Mouse (Mus musculus): Measurements from ENCODE around the gene Gm5134. TPM values are rescaled to one million over a fixed set of nuclear protein-coding genes. Genes with fewer than 3 reads are reported as not detected.

The Gm5134 gene
- total and polyA plus RNA-seq, 3 experiments = 0.40 to 1.6 (median 1.0) TPM

GRCm38 (mm10) chr10:75978835-75979157, 24.5 kb downstream of the Gm5134 start:
- no peak overlapping the region for H3K4me3 ChIP-seq (replicated peaks in 1 of 3; ENCODE audit: low read depth in 2 of 3, low read length in 2 of 3, poor library complexity in 1 of 3)
- in situ Hi-C loops (cut with MboI; ENCODE audit: low pct_ligation_motif_present, low pct_unique_long_range_greater_than_20kb, low sequenced_read_pairs) = loop anchor here (10.0 kb wide), 1 partner anchor 136 kb away; the partner anchor contains the start of gene Slc5a4b
- no peak overlapping the region for H3K27ac ChIP-seq (ENCODE audit: insufficient read depth, low read depth)
- TF ChIP-seq CTCF (conservative IDR thresholded peaks at IDR 0.05 in 1 of 2, IDR thresholded peaks at IDR 0.05 in 1 of 2; ENCODE audit: low read depth in 2 of 2, low read length in 2 of 2) = no peak
- no peak for TF ChIP-seq RCOR1 (conservative IDR thresholded peaks at IDR 0.05; ENCODE audit: low read depth, low read length)
- no peak for TF ChIP-seq HCFC1 (IDR thresholded peaks at IDR 0.05; ENCODE audit: low read depth, low read length)
- TF ChIP-seq KAT2A (IDR thresholded peaks at IDR 0.05; ENCODE audit: insufficient replicate concordance, low read length) = no peak
- no peak for TF ChIP-seq TCF12 (IDR thresholded peaks at IDR 0.05; ENCODE audit: low read depth, low read length)
- TF ChIP-seq SMC3 (IDR thresholded peaks at IDR 0.05; ENCODE audit: low read depth, low read length) = no peak
- TF ChIP-seq JUN (IDR thresholded peaks at IDR 0.05; ENCODE audit: insufficient read depth, low read depth, low read length) = no peak
- TF ChIP-seq ZKSCAN1 (IDR thresholded peaks at IDR 0.05; ENCODE audit: borderline replicate concordance, low read depth, low read length) = no peak
- TF ChIP-seq MAX (IDR thresholded peaks at IDR 0.05; ENCODE audit: low read length) = no peak
- no peak for TF ChIP-seq MYC (IDR thresholded peaks at IDR 0.05; ENCODE audit: low read depth, low read length)
- no peak for TF ChIP-seq PAX5 (IDR thresholded peaks at IDR 0.05; ENCODE audit: low read length)
- no peak for TF ChIP-seq MAFK (IDR thresholded peaks at IDR 0.05; ENCODE audit: insufficient replicate concordance, low read length)
- no peak for TF ChIP-seq ZMIZ1 (IDR thresholded peaks at IDR 0.05; ENCODE audit: low read depth, low read length)
- TF ChIP-seq JUND (conservative IDR thresholded peaks at IDR 0.05; ENCODE audit: low read depth, low read length) = no peak
- TF ChIP-seq MXI1 (IDR thresholded peaks at IDR 0.05; ENCODE audit: low read depth, low read length) = no peak
- no peak for TF ChIP-seq CHD2 (IDR thresholded peaks at IDR 0.05; ENCODE audit: low read length)
- TF ChIP-seq CHD1 (IDR thresholded peaks at IDR 0.05; ENCODE audit: low read depth, low read length) = no peak
- TF ChIP-seq NRF1 (IDR thresholded peaks at IDR 0.05; ENCODE audit: low read depth, low read length) = no peak
- no peak for TF ChIP-seq POLR2A (IDR thresholded peaks at IDR 0.05; ENCODE audit: low read depth, low read length)
- TF ChIP-seq EP300 (IDR thresholded peaks at IDR 0.05; ENCODE audit: low read length) = no peak
- H3K79me2 ChIP-seq (replicated peaks; ENCODE audit: control insufficient read depth, extremely low read depth, insufficient read depth, poor library complexity, severe bottlenecking) = no peaks in the 10 kb centered on the region
- DNase-seq (ENCODE audit: extremely low read depth) = no peak
- H3K9me3 ChIP-seq (replicated peaks; ENCODE audit: low read length) = peaks cover 3% of the 10 kb centered on the region
- peaks cover 23 to 36% of the 10 kb centered on the region in 2 experiments for H3K4me1 ChIP-seq (ENCODE audit: control insufficient read depth in 1 of 2, insufficient read depth in 2 of 2)
- H3K4me2 ChIP-seq (ENCODE audit: insufficient read depth, low read depth, poor library complexity, severe bottlenecking) = no peak overlapping the region
- no peaks in the 10 kb centered on the region for H3K36me3 ChIP-seq (replicated peaks in 1 of 2; ENCODE audit: control insufficient read depth in 1 of 2, insufficient read depth in 1 of 2, low read length in 1 of 2)
- no peak overlapping the region for H3K9ac ChIP-seq (ENCODE audit: insufficient read depth, low read depth)
- no peaks in the 10 kb centered on the region for H3K27me3 ChIP-seq (replicated peaks)
- dilution Hi-C loops (cut with MboI; ENCODE audit: extremely low pct_ligation_motif_present, extremely low pct_unique_long_range_greater_than_20kb, low sequenced_read_pairs) = no loop called here

- dilution Hi-C loops (cut with MboI; ENCODE audit: extremely low pct_ligation_motif_present, extremely low pct_unique_long_range_greater_than_20kb, low sequenced_read_pairs) = no loop called here
- Histone ChIP-seq H3K27me3 (replicated peaks) (no peaks in the 10 kb centered on the region), H3K9me3 (replicated peaks; ENCODE audit: low read length) (no peaks in the 10 kb centered on the region), H3K9ac (ENCODE audit: insufficient read depth, low read depth) (no peak overlapping the region), H3K27ac (ENCODE audit: insufficient read depth, low read depth) (no peak overlapping the region), H3K4me2 (ENCODE audit: insufficient read depth, low read depth, poor library complexity, severe bottlenecking) (no peak overlapping the region), H3K4me3 (replicated peaks in 1 of 3; ENCODE audit: low read depth in 2 of 3, low read length in 2 of 3, poor library complexity in 1 of 3) (no peak overlapping the region), H3K4me1 (ENCODE audit: control insufficient read depth in 1 of 2, insufficient read depth in 2 of 2) (peaks cover 23 to 36% of the 10 kb centered on the region in 2 experiments), H3K79me2 (replicated peaks; ENCODE audit: control insufficient read depth, extremely low read depth, insufficient read depth, poor library complexity, severe bottlenecking) (no peaks in the 10 kb centered on the region), H3K36me3 (replicated peaks in 1 of 2; ENCODE audit: control insufficient read depth in 1 of 2, insufficient read depth in 1 of 2, low read length in 1 of 2) (no peaks in the 10 kb centered on the region)
- TF ChIP-seq MAZ (IDR thresholded peaks at IDR 0.05; ENCODE audit: low read depth, low read length) = no peak
- TF ChIP-seq ZKSCAN1 (IDR thresholded peaks at IDR 0.05; ENCODE audit: borderline replicate concordance, low read depth, low read length) = no peak
- no peak for TF ChIP-seq TBP (conservative IDR thresholded peaks at IDR 0.05; ENCODE audit: low read depth, low read length)
- no peak for TF ChIP-seq UBTF (IDR thresholded peaks at IDR 0.05; ENCODE audit: low read depth, low read length)
- no peak for DNase-seq (ENCODE audit: extremely low read depth)
- in situ Hi-C loops (cut with MboI; ENCODE audit: low pct_ligation_motif_present, low pct_unique_long_range_greater_than_20kb, low sequenced_read_pairs) = loop anchor here (10.0 kb wide), 1 partner anchor 135 kb away; the partner anchor contains the start of gene Slc5a4b
These were observed 25.1 kb downstream of the Gm5134 start for GRCm38 (mm10) chr10:75979432-75979831.

All from CH12.LX (cell line).